In genomic region chr19:3542591-3542990, GRCm38 (mm10) we compare ENCODE assay signal across 15 mouse cellular contexts. TPM values are rescaled to one million over a fixed set of nuclear protein-coding genes. Genes with fewer than 3 reads are reported as not detected.
A peak's percentile ranks its signal among the peaks of the same experiment; 100 is the strongest.
DNase-seq lines count a peak whose midpoint lies in the region; ATAC-seq and TF ChIP-seq lines count a peak whose summit lies in the region.
"Had no signal": no experiment of that assay in that cellular context is flagged by ENCODE, and none has a peak within 500 bp of the region (broad histone marks: within the 10 kb centered on the region; RNA-seq: fewer than 3 reads in every experiment).

No protein-coding gene starts in this region.

- no peak for TF ChIP-seq EP300 in heart, adult 2 months (IDR thresholded peaks at IDR 0.05; ENCODE audit: insufficient read depth, low read depth, low read length)

- intact Hi-C loops in heart, adult 2 months (cut with DNase I): no loop called here

- H3K36me3 ChIP-seq in heart, adult 2 months (ENCODE audit: control insufficient read depth, insufficient read depth, low read length): peaks cover 56% of the 10 kb centered on the region
- peaks cover 7% of the 10 kb centered on the region; the same call in 1 of the 2 replicates for H3K36me3 ChIP-seq in neural tube, embryonic 15.5 days
- H3K36me3 ChIP-seq in liver, embryonic 11.5 days (ENCODE audit: control insufficient read depth, insufficient read depth, low read length): 0 out of 2 replicates have a peak, but pooled peaks cover 5% of the 10 kb centered on the region

- no peaks in the 10 kb centered on the region for H3K27me3 ChIP-seq in heart, adult 2 months (ENCODE audit: control insufficient read depth, insufficient read depth, low read length)
- no peaks in the 10 kb centered on the region for H3K27me3 ChIP-seq in neural tube, embryonic 15.5 days (replicated peaks)
- no peaks in the 10 kb centered on the region for H3K27me3 ChIP-seq in liver, embryonic 11.5 days (replicated peaks; ENCODE audit: control insufficient read depth, insufficient read depth, low read length)
- H3K27me3 ChIP-seq: embryonic facial prominence, embryonic 12.5 days; forebrain, embryonic 13.5 days; forebrain, embryonic 15.5 days had no signal

- H3K4me3 ChIP-seq in heart, adult 2 months: no peak overlapping the region
- H3K4me3 ChIP-seq in neural tube, embryonic 15.5 days (replicated peaks): no peak overlapping the region
- H3K4me3 ChIP-seq in liver, embryonic 11.5 days (ENCODE audit: low read depth, low read length): no peak overlapping the region
- H3K4me3 ChIP-seq: embryonic facial prominence, embryonic 10.5 days; embryonic facial prominence, embryonic 12.5 days; forebrain, embryonic 13.5 days; forebrain, embryonic 15.5 days had no signal

- TF ChIP-seq CTCF in heart, adult 2 months (IDR thresholded peaks at IDR 0.05): no peak

- H3K9ac ChIP-seq in heart, adult 2 months (ENCODE audit: low read depth, low read length): no peak overlapping the region
- no peak overlapping the region for H3K9ac ChIP-seq in neural tube, embryonic 15.5 days (replicated peaks)
- H3K9ac ChIP-seq in liver, embryonic 11.5 days (ENCODE audit: low read depth, low read length): no peak overlapping the region
- H3K9ac ChIP-seq: embryonic facial prominence, embryonic 12.5 days; forebrain, embryonic 13.5 days; forebrain, embryonic 15.5 days; forebrain, postnatal 0 days had no signal

- 93% methylated on average over 4 of the region's 4 CpGs for WGBS in heart, adult 2 months
- WGBS in neural tube, embryonic 15.5 days: 79% methylated on average over 4 of the region's 4 CpGs
- WGBS in liver, embryonic 11.5 days: 93% methylated on average over 4 of the region's 4 CpGs

- no peaks in the 10 kb centered on the region for H3K9me3 ChIP-seq in neural tube, embryonic 15.5 days (replicated peaks)
- H3K9me3 ChIP-seq in liver, embryonic 11.5 days (ENCODE audit: control insufficient read depth, low read length): no peaks in the 10 kb centered on the region
- H3K9me3 ChIP-seq: embryonic facial prominence, embryonic 10.5 days; embryonic facial prominence, embryonic 12.5 days; forebrain, embryonic 13.5 days; forebrain, embryonic 15.5 days had no signal

- H3K4me1 ChIP-seq in heart, adult 2 months (ENCODE audit: control insufficient read depth, insufficient read depth, low read length): peaks cover 18% of the 10 kb centered on the region
- 0 out of 2 replicates have a peak, but pooled peaks cover 3% of the 10 kb centered on the region for H3K4me1 ChIP-seq in neural tube, embryonic 15.5 days
- 0 out of 2 replicates have a peak, but pooled peaks cover 2% of the 10 kb centered on the region for H3K4me1 ChIP-seq in liver, embryonic 11.5 days (replicated peaks; ENCODE audit: control insufficient read depth, insufficient read depth, low read length)
- H3K4me1 ChIP-seq: embryonic facial prominence, embryonic 10.5 days; embryonic facial prominence, embryonic 12.5 days had no signal

- no peak overlapping the region for H3K27ac ChIP-seq in heart, adult 2 months
- 0 out of 2 replicates have a peak overlapping the region, but pooled peaks have one; percentile 9 for H3K27ac ChIP-seq in neural tube, embryonic 15.5 days (replicated peaks)
- H3K27ac ChIP-seq in liver, embryonic 11.5 days (ENCODE audit: low read depth, low read length): no peak overlapping the region
- H3K27ac ChIP-seq: embryonic facial prominence, embryonic 10.5 days; embryonic facial prominence, embryonic 12.5 days; forebrain, embryonic 13.5 days; forebrain, embryonic 15.5 days had no signal

- peak; percentile 67 for DNase-seq in cerebellum, adult 9-10 months
- no peak for DNase-seq in cerebellum, postnatal 36 days
- DNase-seq in heart, adult 11 months: peak; percentile 19
- DNase-seq in heart, adult 2 months: no peak
- DNase-seq in neural tube, embryonic 10.5 days (ENCODE audit: extremely low spot score, low spot score): no peak
- no peak for DNase-seq in liver, embryonic 11.5 days (ENCODE audit: low spot score)
- DNase-seq: adrenal gland, adult 2 months; adrenal gland, postnatal 10 days; adrenal gland, postnatal 25 days; forebrain, postnatal 0 days had no signal

- no peak for ATAC-seq in neural tube, embryonic 15.5 days (ENCODE audit: low FRiP score)
- no peak for ATAC-seq in liver, embryonic 11.5 days (replicated peaks; ENCODE audit: low FRiP score)
- ATAC-seq: forebrain, embryonic 13.5 days; forebrain, embryonic 15.5 days; forebrain, postnatal 0 days had no signal

- no peak for TF ChIP-seq POLR2A in heart, adult 2 months (IDR thresholded peaks at IDR 0.05; ENCODE audit: insufficient read depth, low read depth, low read length)

- no peak overlapping the region for H3K4me2 ChIP-seq in neural tube, embryonic 15.5 days
- no peak overlapping the region for H3K4me2 ChIP-seq in liver, embryonic 11.5 days
- H3K4me2 ChIP-seq: embryonic facial prominence, embryonic 12.5 days; forebrain, embryonic 13.5 days; forebrain, embryonic 15.5 days had no signal

- peaks cover 10% of the 10 kb centered on the region for H3K79me2 ChIP-seq in heart, adult 2 months (replicated peaks; ENCODE audit: control insufficient read depth, insufficient read depth, low read length)

RNA-seq across cellular contexts. Expression of gene Ppp6r3, which starts 33.0 kb away (rescaled TPM):
- total RNA-seq in heart, adult 2 months (2021): 10 to 100 TPM; 72.9 to 79.3 TPM
- polyA plus RNA-seq in heart, adult 2 months (2012; rRNA removed): 45.8 and 63.4 TPM in 2 replicates
- polyA plus RNA-seq in neural tube, embryonic 15.5 days (2015; fragmentation: Nextera tagmentation; extraction: Ambion mirVana): 50.2 and 54.4 TPM in 2 replicates
- polyA plus RNA-seq in liver, embryonic 11.5 days (2014; fragmentation: Nextera tagmentation; extraction: Ambion mirVana): 53.9 and 58.9 TPM in 2 replicates

Comparison
In these comparisons a context has a peak if more than half of its experiments do, and no peak if none do; other contexts are left out.
1. DNase-seq: peak in cerebellum, adult 9-10 months (single experiment) and heart, adult 11 months (single experiment); none in cerebellum, postnatal 36 days (0 of 2), heart, adult 2 months (0 of 2), neural tube, embryonic 10.5 days (single experiment) and liver, embryonic 11.5 days (single experiment).